Mouse (Mus musculus) megakaryocyte, embryonic 14.5 days (primary cell): ENCODE measurements at regions not wholly inside any gene's neighbourhood (a gene's known extent, or its start where the extent isn't known, plus 50 kb on each side); places are given as distances from the start of the nearest gene placed in this dataset.

Experiments used
- H3K27me3 ChIP-seq: replicated peaks from 2 replicates; pipeline ENCODE3; 2012; ENCODE audit warnings: inconsistent platforms
- H3K36me3 ChIP-seq: replicated peaks from 2 replicates; pipeline ENCODE3; 2012; ENCODE audit warnings: low read length, inconsistent platforms, mixed read lengths
- H3K4me1 ChIP-seq: 2 replicates; pipeline ENCODE4 v1.6.1; 2012; ENCODE audit warnings: inconsistent platforms
- H3K4me3 ChIP-seq: replicated peaks from 2 replicates; pipeline ENCODE3; 2012; ENCODE audit warnings: moderate library complexity, mild to moderate bottlenecking, inconsistent platforms
- H3K9me3 ChIP-seq: 2 replicates; pipeline ENCODE4 v1.6.1; 2012; ENCODE audit warnings: inconsistent platforms
- FLI1 ChIP-seq: IDR thresholded peaks from 2 replicates; pipeline ENCODE4 v1.6.1; 2012; ENCODE audit warnings: low read length, inconsistent platforms, mixed read lengths
- GATA1 ChIP-seq: IDR thresholded peaks from 3 replicates; pipeline ENCODE4 v1.6.1; 2012; ENCODE audit warnings: mixed read lengths, low read length, inconsistent platforms, borderline replicate concordance

DNA sequence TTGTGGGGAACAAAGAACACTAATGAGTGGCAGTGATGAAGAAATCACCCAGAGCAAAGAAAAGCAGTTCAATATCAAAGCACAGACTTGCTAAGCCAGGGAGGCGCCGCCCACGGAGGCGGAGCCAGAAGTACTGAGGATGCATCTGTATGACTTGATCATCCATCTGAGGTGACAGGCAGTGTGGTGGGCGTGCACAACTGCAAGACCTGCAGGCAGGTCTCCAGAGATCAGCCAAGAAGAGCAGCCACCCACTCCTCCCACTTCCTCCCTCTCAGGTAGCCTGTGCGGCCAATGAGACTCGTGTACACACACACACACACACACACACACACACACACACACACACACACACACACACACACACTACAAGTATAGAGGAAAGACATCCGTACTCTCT, 71.9 kb downstream of the Ier5 start:
- H3K4me1 ChIP-seq, result peaks cover 51% of the 10 kb centered on the region
- no peaks in the 10 kb centered on the region for H3K9me3 ChIP-seq
- H3K36me3 ChIP-seq, result peaks cover 3% of the 10 kb centered on the region
- peak overlapping the region; percentile 67 for H3K4me3 ChIP-seq
- H3K27me3 ChIP-seq, result peaks cover 12% of the 10 kb centered on the region
- TF ChIP-seq GATA1, result no peak
- TF ChIP-seq FLI1, result no peak

DNA sequence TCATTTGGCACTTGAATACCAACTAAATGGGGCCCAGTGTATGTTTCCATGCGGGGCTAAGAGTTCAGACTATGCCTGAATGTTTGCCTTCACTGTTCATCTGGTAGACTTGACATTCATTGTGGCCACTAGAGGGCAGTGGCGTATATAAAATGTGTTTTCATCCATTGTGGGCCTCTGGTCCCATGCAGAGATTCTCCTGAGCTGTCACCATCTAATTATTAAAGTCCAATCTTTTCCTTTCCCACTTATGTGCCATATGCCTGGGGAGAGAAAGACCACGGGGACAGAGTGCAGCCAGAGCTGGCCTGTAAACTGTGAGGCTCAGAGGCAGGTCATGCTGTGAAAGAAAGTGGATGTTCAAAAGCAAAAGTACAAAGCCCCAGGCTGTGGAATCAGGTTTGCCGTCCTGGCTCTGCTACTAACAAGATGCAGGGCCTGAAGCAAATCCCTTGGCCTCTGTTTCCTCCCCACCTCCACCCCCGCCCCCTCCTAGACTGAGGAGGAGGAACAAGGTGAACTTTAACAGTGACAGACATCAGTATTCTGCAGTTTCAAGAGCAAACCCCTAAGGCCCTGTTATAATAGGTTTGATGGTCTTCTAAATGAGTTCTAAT, 73.5 kb downstream of the Ier5 start:
- peaks cover 3% of the 10 kb centered on the region for H3K36me3 ChIP-seq
- peaks cover 42% of the 10 kb centered on the region for H3K4me1 ChIP-seq
- peaks cover 15% of the 10 kb centered on the region for H3K27me3 ChIP-seq
- no peaks in the 10 kb centered on the region for H3K9me3 ChIP-seq
- TF ChIP-seq FLI1 (no peak), GATA1 (no peak)
- H3K4me3 ChIP-seq, result no peak overlapping the region

GRCm38 (mm10) chr1:155023324-155023723, 76.1 kb downstream of the Ier5 start:
- no peak for TF ChIP-seq FLI1
- no peak for TF ChIP-seq GATA1
- Histone ChIP-seq H3K9me3 (no peaks in the 10 kb centered on the region), H3K27me3 (peaks cover 25% of the 10 kb centered on the region), H3K4me3 (no peak overlapping the region), H3K4me1 (peaks cover 15% of the 10 kb centered on the region), H3K36me3 (no peaks in the 10 kb centered on the region)

DNA sequence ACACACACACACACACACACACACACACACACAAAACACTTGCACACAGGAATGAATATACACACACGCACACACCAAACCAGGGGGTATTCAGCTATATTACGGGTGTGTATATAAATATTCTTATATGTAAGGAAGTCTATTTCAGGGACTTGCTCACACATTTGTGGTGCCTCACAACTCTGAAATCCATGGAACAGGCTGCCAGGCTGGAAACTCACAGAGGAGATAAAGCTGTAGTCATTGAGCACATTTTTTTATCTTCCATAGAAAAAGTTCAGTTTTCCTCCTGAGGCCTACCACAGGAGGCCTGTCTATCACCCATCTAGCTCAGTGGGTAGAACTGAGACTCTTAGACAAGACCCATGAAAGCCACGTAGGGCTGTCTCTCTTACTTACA, 83.8 kb downstream of the Ier5 start:
- no peaks in the 10 kb centered on the region for H3K36me3 ChIP-seq
- TF ChIP-seq GATA1 (no peak), FLI1 (no peak)
- H3K4me3 ChIP-seq, result no peak overlapping the region
- H3K4me1 ChIP-seq, result peaks cover 24% of the 10 kb centered on the region
- H3K9me3 ChIP-seq, result no peaks in the 10 kb centered on the region
- peaks cover 30% of the 10 kb centered on the region for H3K27me3 ChIP-seq

DNA sequence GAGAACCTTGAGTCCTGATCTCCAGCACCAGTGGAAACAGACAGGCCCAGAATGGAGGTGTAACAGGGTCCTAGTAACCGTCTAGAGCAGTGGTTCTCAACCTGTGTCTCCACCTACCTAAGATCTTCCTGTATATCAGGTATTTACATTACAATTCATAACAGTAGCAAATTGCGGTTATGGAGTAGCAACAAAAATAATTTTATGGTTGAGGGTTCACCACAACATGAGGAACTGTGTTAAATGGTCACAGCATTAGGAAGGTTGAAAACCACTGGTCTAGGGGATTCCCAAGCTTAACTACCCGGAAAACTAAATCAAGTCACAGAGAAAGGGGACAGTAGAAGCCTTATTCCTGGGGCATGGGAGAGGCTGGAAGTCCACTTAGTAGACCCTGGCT, 84.5 kb downstream of the Ier5 start:
- no peaks in the 10 kb centered on the region for H3K9me3 ChIP-seq
- H3K4me3 ChIP-seq, result no peak overlapping the region
- TF ChIP-seq GATA1, result no peak
- no peak for TF ChIP-seq FLI1
- no peaks in the 10 kb centered on the region for H3K36me3 ChIP-seq
- peaks cover 24% of the 10 kb centered on the region for H3K4me1 ChIP-seq
- peaks cover 33% of the 10 kb centered on the region for H3K27me3 ChIP-seq

- H3K9me3 ChIP-seq, result no peaks in the 10 kb centered on the region
- peaks cover 42% of the 10 kb centered on the region for H3K27me3 ChIP-seq
- no peaks in the 10 kb centered on the region for H3K36me3 ChIP-seq
- TF ChIP-seq GATA1 (no peak), FLI1 (no peak)
- H3K4me3 ChIP-seq, result no peak overlapping the region
- peaks cover 24% of the 10 kb centered on the region for H3K4me1 ChIP-seq
Observed at GRCm38 (mm10) chr1:155013784-155014183, 85.7 kb downstream of the Ier5 start.

DNA sequence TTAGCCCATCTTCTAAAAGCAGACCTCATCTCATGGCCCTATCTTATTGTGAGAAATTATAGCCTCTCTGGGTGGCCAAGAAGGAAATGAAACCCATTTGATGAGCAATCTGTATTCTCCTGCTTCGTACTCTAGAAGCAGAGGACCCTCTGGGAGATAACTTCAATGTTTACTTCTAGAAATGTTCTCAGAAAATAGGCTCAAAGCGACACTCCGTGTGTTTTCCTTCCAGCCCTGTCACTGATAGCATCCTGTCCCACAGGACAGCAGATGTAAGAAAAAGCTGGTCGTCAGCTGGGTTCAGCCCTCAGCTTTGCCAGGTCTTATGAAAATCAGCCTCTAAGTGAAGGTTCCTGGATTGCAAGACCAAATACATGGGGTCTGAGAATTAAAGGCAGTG, 86.1 kb downstream of the Ier5 start:
- no peak overlapping the region for H3K4me3 ChIP-seq
- H3K4me1 ChIP-seq, result peaks cover 24% of the 10 kb centered on the region
- H3K9me3 ChIP-seq, result no peaks in the 10 kb centered on the region
- H3K27me3 ChIP-seq, result peaks cover 39% of the 10 kb centered on the region
- no peaks in the 10 kb centered on the region for H3K36me3 ChIP-seq
- no peak for TF ChIP-seq GATA1
- no peak for TF ChIP-seq FLI1

- Histone ChIP-seq H3K9me3 (no peaks in the 10 kb centered on the region), H3K27me3 (peaks cover 52% of the 10 kb centered on the region), H3K4me3 (no peak overlapping the region), H3K4me1 (peaks cover 6% of the 10 kb centered on the region), H3K36me3 (no peaks in the 10 kb centered on the region)
- no peak for TF ChIP-seq FLI1
Observed at GRCm38 (mm10) chr1:155006539-155007486, 92.6 kb downstream of the Ier5 start.

DNA sequence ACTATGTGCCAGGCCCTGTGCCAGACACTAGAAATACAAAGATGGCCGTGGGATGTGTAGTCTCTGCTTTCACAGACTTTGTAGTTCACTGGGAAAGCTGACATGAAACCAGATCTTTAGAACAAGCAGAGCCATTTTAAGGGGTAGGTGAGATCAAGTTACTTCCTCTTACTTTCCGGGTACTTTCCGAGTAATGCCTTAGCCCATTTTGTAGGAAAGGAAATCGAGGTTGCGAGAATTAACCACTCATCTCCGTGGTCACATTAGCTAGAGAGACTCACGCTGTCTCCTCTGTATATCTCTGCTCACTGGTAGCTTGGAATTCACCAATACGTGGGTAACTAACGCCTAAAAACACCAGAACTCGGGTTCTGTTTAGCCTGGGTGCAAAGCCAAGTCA, 93.3 kb downstream of the Ier5 start:
- Histone ChIP-seq H3K4me1 (peaks cover 6% of the 10 kb centered on the region), H3K4me3 (no peak overlapping the region), H3K36me3 (no peaks in the 10 kb centered on the region), H3K9me3 (no peaks in the 10 kb centered on the region), H3K27me3 (peaks cover 48% of the 10 kb centered on the region)
- TF ChIP-seq FLI1 (no peak), GATA1 (no peak)

DNA sequence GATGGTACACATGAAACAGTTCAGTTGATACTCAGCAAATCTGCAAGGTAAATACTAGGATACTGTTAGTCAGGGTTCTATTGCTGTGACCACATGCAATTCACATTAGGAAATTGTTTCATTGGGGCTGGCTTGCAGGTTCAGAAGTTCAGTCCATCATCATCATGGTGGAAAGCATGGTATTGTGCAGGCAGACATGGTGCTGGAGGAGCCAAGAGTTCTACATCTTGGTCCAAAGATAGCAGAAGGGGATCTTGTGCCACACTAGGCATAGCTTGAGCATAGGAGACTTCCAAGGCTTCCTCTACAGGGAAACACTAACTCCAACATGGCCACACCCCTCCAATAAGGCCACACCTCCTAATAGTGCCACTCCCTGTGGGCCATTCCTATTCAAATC, 99.1 kb downstream of the Ier5 start:
- Histone ChIP-seq H3K9me3 (peaks cover 11% of the 10 kb centered on the region), H3K4me3 (no peak overlapping the region), H3K36me3 (no peaks in the 10 kb centered on the region), H3K27me3 (peaks cover 31% of the 10 kb centered on the region), H3K4me1 (no peaks in the 10 kb centered on the region; the same call in 1 of the 2 replicates)
- TF ChIP-seq GATA1 (no peak), FLI1 (no peak)
